Mouse (Mus musculus): ENCODE results near the gene Prss2.
"Not testable (repeated sequence)": the region's sequence is repeated elsewhere in the genome, so short reads cannot be mapped to it uniquely, and the experiment has no call there.

Gene Prss2

DNA sequence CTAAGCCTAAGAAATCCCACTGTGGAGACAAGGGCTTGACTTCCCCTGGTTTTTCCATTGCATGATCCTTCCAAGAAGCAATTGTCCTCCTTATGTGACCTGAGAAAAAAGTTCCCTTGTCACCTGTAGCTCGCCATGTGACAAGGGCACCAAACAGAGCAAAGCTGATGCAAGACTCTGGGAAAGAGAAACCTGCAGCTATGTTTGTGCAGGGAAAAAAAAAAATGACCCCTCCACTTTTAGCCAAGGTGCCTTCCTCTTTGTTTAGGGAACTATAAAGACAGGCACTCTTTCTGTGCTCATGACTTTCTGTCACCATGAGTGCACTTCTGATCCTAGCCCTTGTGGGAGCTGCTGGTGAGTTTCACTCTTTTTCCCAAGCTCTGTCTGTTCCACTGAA lies at the start of gene Prss2:
Prss2 (plus strand) TSS at position 301 of the 400 bp plus-strand sequence.
- DNase-seq (ENCODE audit: low spot score): no peak

DNA sequence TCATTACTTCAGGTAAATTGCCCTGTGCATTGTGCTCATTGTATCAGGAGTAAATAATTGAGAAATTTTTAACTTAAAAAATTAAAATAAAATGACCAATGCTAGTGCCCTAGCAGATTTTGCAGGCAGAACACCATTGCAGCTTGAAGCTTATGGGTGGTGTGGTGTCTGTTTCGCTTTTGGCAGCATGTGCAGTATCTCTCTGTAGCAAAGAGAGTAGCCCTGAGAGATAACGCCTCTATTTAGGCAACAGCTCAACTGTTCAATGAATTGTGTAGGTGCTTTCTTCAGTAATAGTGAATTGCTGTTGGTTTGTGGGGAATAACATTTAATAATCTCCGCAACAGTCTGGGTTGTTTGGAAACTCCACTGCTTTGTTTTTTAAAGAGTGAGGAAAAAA lies 22.2 kb upstream of the Prss2 start:
- DNase-seq (ENCODE audit: low spot score): no peak

DNA sequence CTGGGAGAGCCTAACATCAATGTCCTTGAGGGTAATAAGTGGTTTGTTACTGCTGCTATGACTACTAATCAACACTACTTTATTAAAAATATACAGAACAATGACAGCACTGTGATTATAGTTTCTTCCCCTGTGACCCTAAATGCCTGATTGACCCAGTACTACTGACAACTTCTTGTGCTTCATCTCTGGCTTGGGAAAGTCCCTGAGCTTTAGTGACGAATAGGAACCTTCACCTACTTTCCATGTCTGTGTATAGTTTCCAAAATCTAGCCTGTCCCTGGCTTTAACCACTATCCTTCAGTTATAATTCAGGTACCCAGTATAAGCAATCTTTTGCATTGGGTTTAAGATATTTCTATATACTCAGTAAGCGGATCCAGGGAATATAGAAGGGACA lies 16.7 kb upstream of the Prss2 start:
- no peak for DNase-seq (ENCODE audit: low spot score)

DNA sequence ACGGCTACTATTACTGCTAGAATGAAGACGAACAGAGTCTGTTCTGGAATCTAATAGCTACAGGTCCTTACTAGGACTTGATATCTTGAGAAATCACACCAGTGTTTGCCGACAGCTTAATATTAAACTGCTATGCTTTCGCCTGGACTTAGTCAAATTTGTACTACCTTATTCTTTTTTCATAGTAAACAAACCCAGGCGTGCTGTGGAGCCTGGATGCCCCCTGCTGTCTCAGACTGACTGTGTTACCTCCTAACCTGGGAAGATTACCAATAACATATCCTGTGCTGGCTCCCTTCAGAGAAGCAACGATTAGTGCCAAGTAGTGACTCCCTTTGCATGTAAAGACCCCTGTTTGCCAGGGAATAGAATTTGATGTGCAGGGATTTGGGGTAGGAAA lies 16.3 kb upstream of the Prss2 start:
- DNase-seq (ENCODE audit: low spot score): no peak

DNA sequence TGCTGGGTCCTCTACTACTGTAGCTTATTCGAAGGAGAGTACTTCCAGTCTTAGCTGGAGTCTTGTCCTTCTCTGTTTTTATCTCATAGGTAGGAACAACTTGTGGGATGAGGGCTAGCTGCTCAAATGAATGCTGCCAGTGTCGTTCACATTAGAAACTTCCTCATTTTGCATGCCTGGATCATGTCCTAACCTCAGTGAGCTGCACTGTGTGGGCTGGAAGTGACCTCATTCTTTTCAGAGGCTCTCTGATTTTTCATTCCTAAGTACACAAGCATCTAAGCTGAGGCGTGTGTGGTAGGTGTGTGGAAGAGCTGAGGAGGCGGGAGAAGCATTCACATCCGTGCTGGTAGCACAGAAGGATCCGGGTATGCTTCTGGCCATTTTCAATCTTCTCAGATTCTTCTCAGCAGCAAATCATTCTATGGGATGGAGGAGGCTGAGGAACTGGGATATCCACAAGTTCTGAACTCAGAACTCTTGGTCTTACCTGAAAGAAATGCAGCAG lies 3.5 kb upstream of the Prss2 start:
- DNase-seq (ENCODE audit: low spot score): no peak

DNA sequence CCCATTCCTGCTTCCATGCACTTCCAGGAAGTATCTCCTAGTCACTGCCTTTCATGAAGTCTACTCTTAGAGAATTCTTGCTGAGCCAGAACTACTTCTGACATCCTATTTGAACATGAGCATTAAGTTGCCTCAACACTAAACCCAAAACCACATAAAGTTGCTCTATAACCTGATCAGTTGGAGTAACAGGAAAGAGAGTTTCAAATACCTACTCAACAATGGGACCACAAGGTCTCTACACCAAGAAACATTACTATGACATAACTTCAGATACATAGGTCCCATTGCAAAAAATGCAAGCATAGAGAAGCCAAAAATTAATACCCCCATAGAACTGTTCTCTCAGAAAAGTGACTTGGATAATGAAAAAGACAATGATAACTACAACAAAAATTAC lies 4.9 kb downstream of the Prss2 start:
- DNase-seq (ENCODE audit: low spot score): no peak

DNA sequence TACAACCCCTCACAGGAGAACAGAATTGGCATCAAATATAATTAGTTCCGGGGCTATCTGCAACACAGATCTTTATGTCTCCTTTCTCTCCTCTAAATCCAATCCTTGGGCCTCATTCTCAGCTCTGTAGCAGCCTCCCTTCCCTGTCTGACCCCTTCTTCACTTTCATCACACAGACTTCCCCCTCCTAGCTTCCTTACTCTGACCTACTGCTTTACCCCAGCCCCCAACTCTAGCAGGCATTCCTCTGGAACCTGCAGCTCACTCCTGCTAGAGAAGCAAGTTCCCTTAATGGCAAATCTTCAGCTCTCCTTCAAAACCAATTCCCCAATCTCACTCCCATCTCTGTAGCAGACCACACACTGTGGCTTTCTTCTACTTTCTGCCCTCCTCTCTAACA lies 5.8 kb downstream of the Prss2 start:
- no peak for DNase-seq (ENCODE audit: low spot score)

DNA sequence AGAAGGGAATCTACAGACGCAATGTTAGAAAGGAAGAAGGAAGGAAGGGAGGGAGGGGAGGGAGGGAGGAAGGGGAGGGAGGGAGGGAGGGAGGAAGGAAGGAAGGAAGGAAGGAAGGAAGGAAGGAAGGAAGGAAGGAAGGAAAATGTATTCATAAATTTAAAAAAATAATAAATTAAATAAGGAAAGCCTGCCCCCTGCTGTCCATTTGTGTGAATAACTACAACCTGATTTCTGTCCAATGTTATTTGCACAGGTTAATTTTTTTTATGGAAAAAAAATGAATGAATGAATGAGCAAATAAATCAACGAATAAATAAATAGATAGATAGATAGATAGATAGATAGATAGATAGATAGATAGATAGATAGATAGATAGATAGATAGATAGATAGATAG lies 8.4 kb downstream of the Prss2 start:
- DNase-seq (ENCODE audit: low spot score): not testable (repeated sequence)

DNA sequence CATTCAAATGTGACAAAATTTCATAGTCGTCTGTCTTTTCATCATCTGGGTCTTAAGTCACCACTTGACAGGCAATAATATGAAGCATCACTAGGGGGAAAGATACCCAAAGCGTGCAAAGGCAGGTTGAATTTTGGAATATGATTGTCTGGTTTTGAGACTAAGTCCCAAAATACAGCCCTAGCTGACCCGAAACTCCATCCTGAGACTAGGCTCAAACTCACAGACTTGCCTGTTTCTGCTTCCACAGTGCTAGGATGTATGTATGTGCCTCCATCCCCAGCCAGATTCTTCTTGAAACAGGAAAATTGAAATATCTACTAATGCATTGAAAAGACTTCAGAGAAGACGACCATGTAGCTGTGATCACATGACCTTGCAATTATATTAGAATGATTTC lies 10.6 kb downstream of the Prss2 start:
- DNase-seq (ENCODE audit: low spot score): no peak

DNA sequence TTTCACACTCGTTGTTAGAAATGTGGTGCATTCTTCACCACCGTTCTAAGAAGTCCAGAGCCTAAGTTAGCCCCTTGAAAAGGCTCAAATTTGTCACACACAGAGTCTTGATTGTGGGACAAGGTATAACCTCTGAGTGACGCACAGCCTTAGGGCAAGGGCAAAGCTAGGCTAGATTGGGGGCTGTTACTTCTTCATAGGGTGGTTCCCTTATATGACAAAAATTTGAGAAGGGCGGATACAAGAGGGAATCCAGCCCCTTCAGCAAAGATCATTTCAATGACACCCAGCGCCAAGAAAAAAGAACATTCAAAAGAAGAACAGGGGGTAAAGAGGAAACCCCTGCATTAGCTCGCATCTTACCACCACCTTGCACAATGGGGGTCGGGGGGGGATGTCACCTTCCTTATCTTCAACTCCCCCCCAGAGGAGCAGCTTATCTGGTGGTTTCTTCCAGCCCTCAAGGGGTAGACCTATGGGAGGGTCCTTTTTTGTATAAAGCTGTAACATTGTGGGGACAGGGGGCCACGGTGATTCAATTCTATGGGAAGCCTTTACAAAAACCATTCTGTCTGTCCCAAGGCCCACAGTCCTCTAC lies 11.2 kb downstream of the Prss2 start:
- no peak for DNase-seq (ENCODE audit: low spot score)

DNA sequence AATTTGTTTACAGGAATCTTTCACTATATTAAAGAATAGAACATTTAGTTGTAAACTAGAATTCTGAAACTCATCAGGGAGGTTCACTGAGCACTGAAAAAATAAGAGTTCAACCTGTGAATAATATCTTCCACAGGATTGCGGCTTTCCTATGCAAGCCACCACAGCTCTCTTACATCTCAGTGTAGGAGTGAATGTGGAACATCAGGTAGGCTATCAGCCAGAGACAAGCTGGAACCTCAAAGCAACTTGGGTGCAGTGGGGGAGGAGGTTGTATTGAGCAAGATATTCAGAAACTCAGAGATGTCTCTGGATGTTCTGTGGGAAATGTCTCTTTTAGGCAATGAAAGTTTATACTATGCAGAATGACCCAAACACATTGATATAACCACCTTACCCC lies 15.8 kb downstream of the Prss2 start:
- DNase-seq (ENCODE audit: low spot score): no peak

DNA sequence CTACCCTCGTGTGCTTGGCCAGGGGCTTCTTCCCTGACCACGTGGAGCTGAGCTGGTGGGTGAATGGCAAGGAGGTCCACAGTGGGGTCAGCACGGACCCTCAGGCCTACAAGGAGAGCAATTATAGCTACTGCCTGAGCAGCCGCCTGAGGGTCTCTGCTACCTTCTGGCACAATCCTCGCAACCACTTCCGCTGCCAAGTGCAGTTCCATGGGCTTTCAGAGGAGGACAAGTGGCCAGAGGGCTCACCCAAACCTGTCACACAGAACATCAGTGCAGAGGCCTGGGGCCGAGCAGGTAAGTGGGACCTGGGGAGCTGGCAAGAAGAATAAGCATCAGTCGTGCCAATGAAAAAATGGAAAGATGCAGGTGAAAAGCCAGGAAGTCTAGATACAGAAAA lies 16.7 kb downstream of the Prss2 start:
- not testable (repeated sequence) for DNase-seq (ENCODE audit: low spot score)

DNA sequence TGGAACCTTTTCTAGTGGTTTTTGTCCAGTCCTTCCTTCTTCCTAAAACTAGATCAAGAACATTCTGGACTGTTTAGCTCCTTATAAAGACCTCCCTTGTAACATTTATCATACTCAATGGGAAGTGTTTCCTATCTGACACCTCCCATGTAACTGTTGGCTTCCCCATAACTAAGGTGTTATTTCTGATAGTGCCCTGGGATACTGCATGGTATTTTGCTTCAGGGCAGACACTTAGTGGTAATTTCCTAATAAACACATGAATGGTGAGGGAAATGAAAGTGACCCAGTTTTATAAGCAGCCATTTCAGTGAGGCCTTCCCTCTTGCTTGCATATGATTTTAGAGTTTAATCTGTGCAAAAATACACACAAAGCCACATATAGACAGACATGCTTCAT lies 19.2 kb downstream of the Prss2 start:
- DNase-seq (ENCODE audit: low spot score): no peak

DNA sequence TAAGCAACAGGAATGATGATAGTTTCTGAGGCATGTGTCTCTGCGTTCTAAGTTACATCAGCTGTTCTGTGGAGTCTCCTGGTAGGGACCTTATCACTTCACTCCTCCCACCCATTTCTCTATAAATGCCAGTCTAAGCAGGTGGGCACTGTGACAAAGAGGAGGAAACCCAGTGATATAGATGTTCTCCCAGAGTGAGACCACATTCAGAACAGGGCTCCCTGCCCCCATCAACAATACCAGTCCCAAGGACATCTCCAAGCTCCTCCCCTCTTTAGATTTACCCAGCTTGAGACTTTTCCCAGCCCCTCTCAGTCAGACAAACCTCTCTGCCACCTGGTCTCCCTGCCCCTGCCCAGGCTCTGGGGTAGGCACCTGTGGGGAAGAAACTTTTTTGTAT lies 20.2 kb downstream of the Prss2 start:
- DNase-seq (ENCODE audit: low spot score): no peak

DNA sequence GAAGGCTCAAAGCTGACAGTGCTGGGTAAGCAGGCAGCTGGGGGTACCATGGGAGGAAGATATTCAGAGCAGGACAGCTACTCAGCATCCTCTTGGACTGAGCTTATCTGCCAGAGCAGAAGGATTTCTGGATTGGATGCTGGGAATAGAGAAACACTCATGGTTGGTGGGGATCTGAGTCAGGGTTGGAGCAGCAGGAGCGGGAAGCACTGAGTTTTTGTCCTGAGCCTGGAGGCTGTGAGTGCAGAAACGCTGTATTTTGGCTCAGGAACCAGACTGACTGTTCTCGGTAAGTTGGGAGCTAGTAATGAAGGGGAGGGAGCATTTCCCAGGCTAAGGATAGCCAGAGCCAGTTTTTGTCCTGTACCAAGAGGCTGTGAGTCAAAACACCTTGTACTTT lies 21.4 kb downstream of the Prss2 start:
- no peak for DNase-seq (ENCODE audit: low spot score)

DNA sequence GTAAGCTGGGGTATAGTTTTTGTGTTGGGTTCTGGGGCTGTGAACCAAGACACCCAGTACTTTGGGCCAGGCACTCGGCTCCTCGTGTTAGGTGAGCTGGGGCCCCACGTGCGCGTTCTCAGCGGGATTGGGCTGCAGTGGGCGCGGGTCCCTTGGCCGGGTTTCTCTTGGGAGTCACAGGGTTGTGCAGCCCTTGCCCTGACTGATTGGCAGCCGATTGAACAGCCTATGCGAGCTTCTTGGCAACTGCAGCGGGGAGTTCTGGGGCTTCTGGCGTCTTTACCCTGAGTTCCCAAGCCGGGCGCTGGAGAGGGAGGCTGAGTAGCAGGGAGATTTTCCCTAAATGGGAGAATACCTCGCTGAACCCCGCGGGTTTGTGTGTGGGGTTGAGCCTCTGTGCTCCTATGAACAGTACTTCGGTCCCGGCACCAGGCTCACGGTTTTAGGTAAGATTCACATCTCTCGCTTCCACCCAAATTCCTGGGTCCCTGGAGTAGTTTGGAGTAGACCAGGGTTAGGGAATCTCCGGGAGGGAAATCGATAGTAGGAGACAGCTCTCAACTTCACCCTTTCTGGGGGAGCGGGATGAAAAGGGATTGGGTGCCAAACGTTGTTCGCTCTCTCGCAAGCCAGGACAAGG lies 21.9 kb downstream of the Prss2 start:
- no peak for DNase-seq (ENCODE audit: low spot score)

DNA sequence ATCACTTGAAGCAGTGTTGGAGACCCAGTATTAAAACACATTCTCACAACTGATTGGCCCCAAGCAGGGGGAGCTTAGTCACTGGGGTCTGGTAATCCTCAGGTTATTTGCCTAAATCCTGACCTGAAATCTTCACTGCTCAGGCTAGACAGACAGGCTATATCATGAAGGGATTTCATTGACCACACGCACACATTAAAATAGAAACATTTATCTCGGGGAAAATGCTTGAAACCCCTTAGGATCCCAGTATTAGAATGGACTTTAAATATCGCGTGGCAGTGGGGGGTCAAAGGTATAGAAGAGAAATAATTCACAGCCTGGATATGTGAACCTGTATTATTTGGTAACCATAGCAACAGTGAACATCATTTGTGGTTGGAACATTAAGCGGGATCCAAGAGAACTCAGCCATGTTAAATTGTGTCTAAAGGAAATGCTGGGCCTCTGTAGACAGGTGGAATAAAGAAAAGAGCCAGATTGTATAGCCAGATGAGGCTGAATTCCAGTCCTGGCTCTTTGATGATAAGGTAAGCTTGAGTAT lies 22.9 kb downstream of the Prss2 start:
- no peak for DNase-seq (ENCODE audit: low spot score)

DNA sequence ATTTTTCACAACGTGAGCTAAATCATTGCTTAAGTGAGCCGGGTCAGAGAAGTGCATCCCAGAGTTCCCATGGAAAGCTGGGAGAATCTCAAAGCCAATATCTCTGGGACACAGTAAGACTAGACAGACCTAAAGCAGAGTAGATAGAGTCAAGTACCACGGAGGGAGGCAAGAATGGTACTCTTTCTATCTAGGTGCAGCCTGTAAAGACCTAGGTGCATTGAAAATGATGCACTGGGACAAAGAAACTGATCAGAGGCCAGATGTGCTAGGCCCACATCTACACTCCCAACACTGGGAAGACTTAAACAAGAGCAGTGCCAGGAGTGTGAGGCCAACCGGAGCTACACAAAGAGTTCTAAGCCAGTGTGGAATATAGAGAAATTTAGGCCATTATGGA lies 23.7 kb downstream of the Prss2 start:
- DNase-seq (ENCODE audit: low spot score): no peak

DNA sequence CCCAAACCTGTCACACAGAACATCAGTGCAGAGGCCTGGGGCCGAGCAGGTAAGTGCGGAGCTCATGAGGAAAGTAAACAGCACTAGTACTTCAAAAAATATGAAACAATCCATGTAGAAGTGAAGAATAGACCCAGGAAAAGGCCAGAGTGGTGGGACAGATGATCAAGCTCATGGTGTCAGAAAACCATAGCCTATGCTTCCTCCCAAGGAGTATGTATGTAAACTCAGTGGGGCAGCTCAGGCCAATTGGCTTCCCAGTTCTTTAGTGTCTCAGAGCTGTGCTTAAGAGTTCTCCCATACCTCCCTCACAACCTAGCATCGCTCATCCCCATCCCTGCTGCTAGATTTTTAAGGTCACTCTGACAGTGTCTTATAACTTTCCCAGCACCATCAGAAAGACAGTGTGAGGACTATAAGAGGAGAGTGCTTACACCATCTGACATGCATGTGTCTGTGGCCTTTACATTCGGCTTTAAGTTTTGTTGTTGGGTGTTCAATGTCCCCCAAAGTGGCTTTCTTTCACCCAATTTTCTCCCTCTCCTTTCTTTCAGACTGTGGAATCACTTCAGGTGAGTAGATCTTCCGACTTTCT lies 25.6 kb downstream of the Prss2 start:
- no peak for DNase-seq (ENCODE audit: low spot score)

DNA sequence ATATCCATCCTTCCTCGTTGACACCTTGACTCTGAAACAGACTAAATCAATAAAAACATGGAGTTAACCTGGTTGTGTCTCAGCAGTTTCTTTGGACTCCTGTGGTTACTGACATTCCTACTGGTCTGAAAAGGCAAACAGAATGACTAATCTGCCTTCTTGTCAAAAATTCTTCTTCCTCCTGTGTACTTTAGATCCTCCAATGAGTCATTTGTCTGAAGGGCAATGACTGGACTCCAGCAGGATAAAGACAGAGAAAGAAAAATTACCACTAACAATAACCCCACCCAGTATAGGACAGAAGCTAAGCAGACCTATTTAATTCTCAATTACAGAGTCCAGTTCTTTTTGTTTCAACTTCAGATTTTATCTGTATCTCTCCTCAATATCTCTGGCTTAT lies 26.7 kb downstream of the Prss2 start:
- DNase-seq (ENCODE audit: low spot score): no peak

DNA sequence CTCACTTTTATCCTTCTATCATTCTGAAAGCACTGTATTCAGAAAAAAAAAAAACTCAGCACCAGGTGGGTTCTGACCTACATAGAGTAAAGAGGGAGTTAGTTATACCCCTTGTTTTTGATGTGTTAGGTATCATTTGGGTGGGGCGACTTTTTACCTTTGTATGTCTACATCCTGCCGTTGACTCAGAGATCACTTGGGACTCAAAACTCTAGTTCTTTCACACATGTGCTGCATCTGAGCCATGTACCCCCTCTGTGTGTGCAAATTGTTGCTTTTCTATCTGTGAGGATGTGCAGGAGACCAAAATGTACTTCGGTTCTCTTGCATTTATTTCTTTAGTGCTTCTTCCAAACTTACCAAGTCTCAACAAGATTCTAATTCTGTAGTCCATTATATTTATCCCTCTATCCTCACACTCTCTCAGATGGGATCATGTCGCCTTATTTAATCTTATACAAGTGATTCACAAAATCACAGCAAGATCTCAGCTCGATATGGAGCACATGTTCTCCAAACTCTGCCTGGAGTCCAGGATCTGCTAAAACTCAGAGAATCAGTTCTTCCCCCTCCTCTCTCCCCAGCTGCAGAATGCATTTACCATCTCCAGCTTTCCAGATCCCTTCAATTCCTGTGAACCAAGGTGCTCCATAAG lies 31.9 kb downstream of the Prss2 start:
- no peak for DNase-seq (ENCODE audit: low spot score)

DNA sequence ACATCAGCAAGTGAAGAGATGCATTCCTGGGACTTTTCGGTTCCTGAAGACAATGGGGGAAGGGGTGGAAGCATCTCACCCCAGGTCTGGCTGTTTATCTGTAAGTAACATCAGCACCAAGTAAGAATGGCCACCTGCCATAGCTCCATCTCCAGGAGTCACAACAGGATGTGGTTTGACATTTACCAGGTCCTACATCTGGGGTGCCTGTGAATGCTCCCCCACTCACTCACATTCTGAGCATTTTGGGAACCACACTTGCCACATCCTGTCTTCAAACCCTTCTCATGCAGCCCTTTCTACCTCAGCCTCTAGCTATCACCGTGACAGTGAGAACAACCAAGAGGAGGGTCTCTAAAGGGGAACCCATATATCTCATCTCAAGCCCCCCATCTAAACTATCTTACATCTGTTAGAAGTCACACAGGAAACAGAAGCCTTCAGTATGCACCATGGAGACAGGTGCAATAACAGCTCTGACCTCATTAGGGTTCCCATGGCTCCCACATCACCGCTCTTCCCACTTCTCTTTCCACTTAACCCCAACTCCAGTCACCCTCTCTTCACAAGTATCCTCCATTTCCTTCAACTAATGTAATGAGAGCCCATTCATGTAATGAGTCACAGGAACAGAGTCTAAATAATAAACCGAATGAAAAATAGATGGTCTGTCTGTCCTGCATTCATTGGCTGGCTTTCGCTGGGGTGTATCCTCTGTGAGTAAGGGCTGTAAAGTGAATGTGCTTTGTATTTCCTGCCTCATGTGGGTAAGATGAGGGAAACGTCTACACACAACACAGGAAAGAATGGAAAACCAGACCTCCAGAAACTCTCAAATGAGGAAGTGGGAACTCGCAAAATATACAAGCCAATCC lies 32.9 kb downstream of the Prss2 start:
- no peak for DNase-seq (ENCODE audit: low spot score)

Measured in layer of hippocampus, adult 9-10 months (tissue).